Mouse (Mus musculus) adrenal gland, postnatal 36 days (tissue): ENCODE measurements around the gene Unc119. TPM values are rescaled to one million over a fixed set of nuclear protein-coding genes. Genes with fewer than 3 reads are reported as not detected.
A peak's percentile ranks its signal among the peaks of the same experiment; 100 is the strongest.

Experiments used
- DNase-seq, 2 experiments: peaks; one replicate each; pipeline ENCODE4 v3.0.0; 2021; ENCODE audit warnings: mixed read lengths in 1 of 2
- total RNA-seq, 2 experiments: library from RNA; stranded (reverse); gene quantifications; 2 replicates each; pipeline ENCODE4 v1.2.3; 2021

Unc119 gene
- total RNA-seq, 2 experiments from 2014 or later = 32.8 to 37.3 TPM

DNA sequence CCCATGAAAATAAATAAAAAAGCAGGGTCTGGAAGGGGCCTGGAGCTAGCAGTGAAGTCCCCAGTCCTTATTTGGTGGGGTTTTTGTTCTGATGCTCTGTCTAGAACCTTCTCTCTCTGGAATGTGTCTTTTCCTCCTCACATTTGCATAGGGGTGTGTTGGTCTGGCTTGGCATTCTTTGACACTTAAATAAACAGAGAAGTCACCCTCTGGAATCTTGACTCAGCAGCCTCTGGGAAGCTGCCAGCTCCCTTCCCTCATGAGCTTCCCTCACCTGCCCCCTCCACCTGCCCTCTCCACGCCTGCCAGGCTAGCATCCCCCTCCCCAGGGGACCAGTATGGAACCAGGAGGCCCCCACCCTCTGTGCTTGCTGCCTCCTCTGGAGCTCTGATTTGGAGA, 27.1 kb downstream of the Unc119 start:
- DNase-seq = peak; percentile 51 to 61

GRCm38 (mm10) chr11:78371711-78372110, 28.4 kb downstream of the Unc119 start:
- DNase-seq = no peak

DNA sequence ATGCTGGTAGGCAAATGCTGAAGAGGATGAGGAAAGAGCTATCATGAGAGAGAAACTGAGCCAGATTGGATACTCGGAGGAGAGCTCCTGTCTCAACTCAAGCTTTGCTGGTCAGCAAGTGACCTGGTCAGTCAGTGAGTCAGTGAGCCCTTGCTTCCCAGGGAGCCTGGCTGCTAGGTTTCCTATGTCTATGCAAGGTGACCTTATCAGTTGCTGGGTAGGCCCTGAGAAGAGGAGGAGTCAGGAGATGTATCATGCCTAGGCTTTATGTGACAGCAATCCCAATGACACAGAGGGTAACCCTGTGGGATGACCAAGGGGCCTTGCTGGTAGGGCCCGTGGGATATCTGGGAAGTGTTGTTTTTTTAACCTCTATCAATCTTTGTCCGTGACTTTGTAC, 28.9 kb downstream of the Unc119 start:
- peak; percentile 64 to 66 for DNase-seq

DNA sequence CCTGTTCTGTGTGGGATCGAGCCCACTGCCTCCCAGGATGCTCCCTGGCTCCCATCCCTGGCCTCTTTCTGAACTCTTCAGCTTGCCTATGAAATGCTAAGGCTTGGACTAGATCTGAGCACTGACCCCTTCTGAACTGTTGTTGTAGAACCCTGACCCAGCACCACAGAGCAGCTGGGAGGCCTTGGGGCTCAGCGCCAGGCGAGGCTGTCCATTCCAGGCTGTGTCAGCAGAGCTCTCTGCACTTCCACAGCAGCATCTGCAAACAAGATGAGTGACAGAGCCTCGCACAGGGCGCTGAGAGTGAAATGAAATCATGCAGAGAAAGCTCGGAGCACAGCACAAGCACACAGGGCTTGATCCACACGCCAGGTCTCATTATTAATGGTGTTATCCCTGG, 29.3 kb downstream of the Unc119 start:
- DNase-seq = peak; percentile 92 to 93

- no peak for DNase-seq
These were observed 30.9 kb downstream of the Unc119 start for GRCm38 (mm10) chr11:78374147-78374546.

DNA sequence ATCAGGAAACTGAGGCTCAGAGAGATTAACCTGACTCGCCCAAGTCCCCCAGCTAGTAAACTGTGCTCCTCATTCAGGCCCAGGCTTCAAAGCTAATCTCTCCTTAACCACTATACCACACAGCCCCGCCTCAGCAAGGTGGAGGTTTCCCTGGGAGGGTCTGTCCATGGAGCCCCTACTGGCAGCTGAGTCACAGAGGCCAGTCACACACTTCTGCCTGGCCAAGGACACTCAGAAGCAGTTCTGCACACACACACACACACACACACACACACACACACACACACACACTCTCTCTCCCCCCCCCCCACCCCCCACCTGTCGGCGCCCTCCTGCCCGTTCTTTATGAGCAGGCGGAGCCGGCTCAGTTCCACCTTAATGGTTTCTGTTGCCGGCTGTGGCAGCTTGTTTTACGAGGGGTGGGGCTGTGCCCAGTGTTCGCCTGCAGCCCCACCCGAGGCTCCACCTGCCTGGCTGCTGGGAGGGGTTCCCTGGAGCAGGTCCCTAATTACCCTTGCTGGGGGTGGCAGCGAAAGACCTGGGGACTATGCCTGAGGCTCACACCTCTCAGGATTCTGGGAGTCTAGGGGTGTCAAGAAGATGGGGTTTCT, 34.4 kb downstream of the Unc119 start:
- no peak for DNase-seq

- DNase-seq = no peak
These were observed 37.1 kb downstream of the Unc119 start for GRCm38 (mm10) chr11:78380351-78380750.

- DNase-seq = no peak
These were observed 37.7 kb downstream of the Unc119 start for GRCm38 (mm10) chr11:78380996-78381395.

- no peak for DNase-seq
These were observed 39.0 kb downstream of the Unc119 start for GRCm38 (mm10) chr11:78382286-78382685.

DNA sequence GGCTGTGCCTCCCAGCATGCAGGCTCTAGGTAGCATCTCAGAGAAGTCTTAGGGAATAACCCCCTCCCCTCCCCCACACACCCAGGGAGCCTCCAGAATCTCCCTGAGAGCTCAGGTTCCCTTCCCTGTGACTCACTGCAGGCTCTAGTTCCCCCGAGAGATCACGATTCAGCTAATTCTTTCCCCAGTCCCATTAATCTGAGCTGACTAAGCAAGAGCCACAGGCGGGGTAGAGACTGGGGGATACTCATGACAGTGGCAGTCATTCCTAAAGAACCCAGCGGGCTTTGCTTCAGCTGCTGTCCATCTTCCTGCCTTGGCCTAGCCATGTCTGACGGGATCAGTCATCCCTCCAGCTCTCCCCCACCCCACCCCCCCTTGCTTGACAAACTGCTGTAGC, 39.4 kb downstream of the Unc119 start:
- DNase-seq = no peak

GRCm38 (mm10) chr11:78385776-78386175, 42.5 kb downstream of the Unc119 start:
- no peak for DNase-seq

GRCm38 (mm10) chr11:78386508-78387043, 43.3 kb downstream of the Unc119 start, which contains the start of gene Foxn1:
Foxn1 (minus strand) TSS chr11:78386558.
- DNase-seq = no peak

- no peak for DNase-seq
These were observed 49.4 kb downstream of the Unc119 start for GRCm38 (mm10) chr11:78392728-78393127.

- no peak for DNase-seq
These were observed 53.7 kb downstream of the Unc119 start for GRCm38 (mm10) chr11:78396950-78397349.

GRCm38 (mm10) chr11:78397397-78397796, 54.1 kb downstream of the Unc119 start:
- DNase-seq = peak; percentile 84 to 88

DNA sequence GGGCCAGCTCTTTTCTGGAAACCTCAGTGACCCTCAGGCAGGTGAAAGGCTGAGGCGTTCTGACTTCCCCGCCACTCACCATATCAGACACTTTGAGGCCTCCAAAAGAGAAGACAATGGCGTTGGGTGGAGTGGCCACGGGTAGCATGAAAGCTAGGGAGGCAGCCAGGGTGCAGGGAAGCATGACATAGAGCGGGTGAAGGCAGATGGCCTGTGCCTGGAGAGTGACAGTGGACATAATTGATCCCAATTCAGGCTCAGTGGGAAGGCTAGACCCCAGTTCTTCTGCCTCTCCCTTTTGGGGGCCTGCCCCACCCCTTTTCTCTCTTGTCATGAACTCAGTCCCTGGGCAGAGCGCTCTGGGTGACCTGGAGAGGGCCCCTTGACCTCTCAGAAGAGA, 54.9 kb downstream of the Unc119 start:
- DNase-seq = no peak

Other genes starting within 250 kb of the Unc119 start
- gene Fam222b, start 248.8 kb upstream of the Unc119 start, total RNA-seq = 10 to 100 TPM; 16.9 to 20.3 TPM
- 10 to 100 TPM; 24.8 to 38.0 TPM for gene Traf4, start 177.9 kb upstream of the Unc119 start, total RNA-seq
- 10 to 100 TPM; 10.5 to 11.3 TPM for gene Nek8, start 166.8 kb upstream of the Unc119 start, total RNA-seq
- gene Tlcd1, start 166.8 kb upstream of the Unc119 start, total RNA-seq = 10 to 100 TPM; 41.5 to 88.1 TPM
- gene Rpl23a, start 159.9 kb upstream of the Unc119 start, total RNA-seq = 1,000 to 10,000 TPM; 1,640 to 1,911 TPM
- gene Rab34, start 155.1 kb upstream of the Unc119 start, total RNA-seq = 10 to 100 TPM; 85.9 to 89.9 TPM
- 10 to 100 TPM; 14.1 to 15.2 TPM for gene Proca1, start 150.1 kb upstream of the Unc119 start, total RNA-seq
- 100 to 1,000 TPM; 107 to 112 TPM for gene Sdf2, start 97.7 kb upstream of the Unc119 start, total RNA-seq
- 10 to 100 TPM; 57.2 to 76.6 TPM for gene Supt6, start 97.5 kb upstream of the Unc119 start, total RNA-seq
- gene 2610507B11Rik, start 81.7 kb upstream of the Unc119 start, total RNA-seq = 100 to 1,000 TPM; 150 to 176 TPM
- 1 to 10 TPM in 1 of 2 experiments, under 1 TPM in 1; 0.99 to 1.3 TPM for gene BC030499, start 52.6 kb upstream of the Unc119 start, total RNA-seq
- 1 to 10 TPM; 4.1 to 4.3 TPM for gene Spag5, start 42.0 kb upstream of the Unc119 start, total RNA-seq
- 10 to 100 TPM; 11.7 to 21.6 TPM for gene Aldoc, start 20.5 kb upstream of the Unc119 start, total RNA-seq
- 10 to 100 TPM; 54.0 to 57.7 TPM for gene Pigs, start 15.1 kb upstream of the Unc119 start, total RNA-seq
- under 1 TPM in 1 of 2 experiments, not detected in 1; 0.30 TPM for gene Foxn1, start 43.1 kb downstream of the Unc119 start, total RNA-seq
- not detected for gene Slc13a2, start 78.7 kb downstream of the Unc119 start, total RNA-seq
- gene Slc46a1, start 122.2 kb downstream of the Unc119 start, total RNA-seq = 10 to 100 TPM; 31.9 to 40.0 TPM
- gene Sarm1, start 154.3 kb downstream of the Unc119 start, total RNA-seq = 1 to 10 TPM; 4.5 to 5.9 TPM
- gene Vtn, start 155.6 kb downstream of the Unc119 start, total RNA-seq = 1 to 10 TPM; 1.6 to 3.2 TPM
- not detected for gene Sebox, start 160.0 kb downstream of the Unc119 start, total RNA-seq
- 10 to 100 TPM; 27.3 to 36.0 TPM for gene Tmem199, start 168.7 kb downstream of the Unc119 start, total RNA-seq
- gene Poldip2, start 168.7 kb downstream of the Unc119 start, total RNA-seq = 100 to 1,000 TPM; 149 to 156 TPM
- 10 to 100 TPM; 45.0 to 45.3 TPM for gene Tnfaip1, start 192.8 kb downstream of the Unc119 start, total RNA-seq
- 100 to 1,000 TPM in 1 of 2 experiments, 10 to 100 TPM in 1; 94.3 to 106 TPM for gene Ift20, start 192.9 kb downstream of the Unc119 start, total RNA-seq
- gene Tmem97, start 207.3 kb downstream of the Unc119 start, total RNA-seq = 10 to 100 TPM; 37.8 to 59.8 TPM